Mouse (Mus musculus): Measurements from ENCODE around the gene Gm6793.

Gene Gm6793

GRCm38 (mm10) chr8:112005601-112006000, 9.2 kb downstream of the Gm6793 start:
- TF ChIP-seq GATA4 (IDR thresholded peaks at IDR 0.05; ENCODE audit: insufficient replicate concordance, low read length): no peak

DNA sequence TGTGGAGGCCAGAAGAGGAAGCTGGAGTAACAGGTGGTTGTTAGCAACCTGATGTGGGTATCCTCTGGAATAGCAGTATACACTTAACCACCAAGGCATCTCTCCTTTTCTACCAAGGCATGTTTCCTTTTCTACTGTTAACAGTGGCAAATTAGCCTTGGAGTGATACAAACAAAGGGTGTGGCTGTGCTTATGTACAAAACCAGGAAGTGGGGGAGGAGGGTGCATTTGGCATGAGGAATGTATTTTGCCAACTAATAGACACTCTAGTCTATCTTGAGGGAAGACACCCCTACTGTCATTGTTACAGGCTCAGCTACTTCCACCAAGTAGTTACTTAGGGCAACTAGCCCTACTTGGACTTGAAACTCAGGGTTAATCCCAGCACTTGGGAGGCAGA, 10.1 kb downstream of the Gm6793 start:
- TF ChIP-seq GATA4 (IDR thresholded peaks at IDR 0.05; ENCODE audit: insufficient replicate concordance, low read length): no peak

DNA sequence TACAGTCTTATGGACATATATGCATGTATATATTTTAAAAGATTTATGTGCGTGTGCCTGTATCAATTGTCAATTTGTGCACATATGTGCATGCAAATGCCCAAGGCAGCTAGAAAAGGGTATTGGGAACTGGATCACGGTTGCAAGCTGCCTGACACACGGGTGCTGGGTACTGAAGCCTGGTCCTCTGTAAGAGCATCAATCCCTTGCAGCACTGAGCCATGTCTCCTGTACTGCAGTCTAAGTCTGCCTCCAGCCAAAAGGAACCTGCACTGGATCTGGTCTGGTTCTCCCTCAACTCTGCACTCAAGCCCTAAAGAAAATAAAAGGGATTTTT, 22.2 kb downstream of the Gm6793 start:
- no peak for TF ChIP-seq GATA4 (IDR thresholded peaks at IDR 0.05; ENCODE audit: insufficient replicate concordance, low read length)

DNA sequence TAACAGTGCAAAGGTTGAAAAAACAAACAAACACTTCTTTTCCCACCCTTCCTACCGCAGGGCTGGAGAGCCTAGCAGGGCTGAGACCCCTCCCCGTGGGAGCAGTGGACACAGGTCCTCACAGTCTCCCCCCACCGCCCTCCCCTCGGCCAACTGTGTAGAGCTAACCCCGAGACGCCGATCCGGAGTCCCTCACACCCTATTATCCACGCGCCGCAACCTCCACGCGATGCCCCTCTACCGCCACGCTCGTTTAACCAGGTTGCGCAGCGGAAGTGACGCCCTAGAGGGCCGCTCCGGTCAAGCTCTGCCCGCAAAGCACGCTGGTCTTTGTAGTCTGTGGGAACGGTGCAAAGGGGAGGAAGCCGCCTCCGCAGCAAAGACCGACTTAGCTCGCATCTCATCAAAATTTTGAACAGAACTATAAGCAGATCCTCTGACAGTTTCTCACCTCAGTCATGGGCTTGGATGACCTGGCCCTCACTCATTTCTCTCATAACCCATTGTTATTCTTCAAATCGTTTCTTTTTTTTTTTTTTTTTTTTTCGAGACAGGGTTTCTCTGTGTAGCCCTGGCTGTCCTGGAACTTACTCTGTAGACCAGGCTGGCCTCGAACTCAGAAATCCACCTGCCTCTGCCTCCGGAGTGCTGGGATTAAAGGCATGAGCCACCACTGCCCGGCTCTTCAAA, 22.7 kb downstream of the Gm6793 start, which contains the start of gene Adat1:
TSS of gene Adat1 (minus strand) at position 290 of the 690 bp plus-strand sequence.
- no peak for TF ChIP-seq GATA4 (IDR thresholded peaks at IDR 0.05; ENCODE audit: insufficient replicate concordance, low read length)

DNA sequence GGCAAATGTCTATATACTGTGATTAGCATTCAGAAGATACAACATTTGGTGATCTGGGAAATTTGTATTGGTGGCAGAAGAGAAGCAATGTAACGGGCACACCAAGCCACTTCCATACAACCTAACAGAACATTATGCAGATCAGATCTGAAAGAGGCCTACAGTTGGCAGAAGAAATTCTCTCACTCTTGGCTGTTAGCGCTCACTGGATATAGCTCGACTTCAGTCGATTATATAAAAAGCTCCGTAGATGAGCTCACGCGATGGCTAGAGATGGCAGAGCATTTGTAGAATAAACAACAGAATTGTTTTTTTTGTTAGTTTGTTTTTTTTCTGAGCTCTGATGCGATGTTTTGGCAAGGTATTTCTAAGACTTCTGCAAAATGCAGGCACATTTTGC, 23.6 kb downstream of the Gm6793 start:
- TF ChIP-seq GATA4 (IDR thresholded peaks at IDR 0.05; ENCODE audit: insufficient replicate concordance, low read length): no peak

- no peak for TF ChIP-seq GATA4 (IDR thresholded peaks at IDR 0.05; ENCODE audit: insufficient replicate concordance, low read length)
These were observed 24.9 kb downstream of the Gm6793 start for GRCm38 (mm10) chr8:111989911-111990310.

DNA sequence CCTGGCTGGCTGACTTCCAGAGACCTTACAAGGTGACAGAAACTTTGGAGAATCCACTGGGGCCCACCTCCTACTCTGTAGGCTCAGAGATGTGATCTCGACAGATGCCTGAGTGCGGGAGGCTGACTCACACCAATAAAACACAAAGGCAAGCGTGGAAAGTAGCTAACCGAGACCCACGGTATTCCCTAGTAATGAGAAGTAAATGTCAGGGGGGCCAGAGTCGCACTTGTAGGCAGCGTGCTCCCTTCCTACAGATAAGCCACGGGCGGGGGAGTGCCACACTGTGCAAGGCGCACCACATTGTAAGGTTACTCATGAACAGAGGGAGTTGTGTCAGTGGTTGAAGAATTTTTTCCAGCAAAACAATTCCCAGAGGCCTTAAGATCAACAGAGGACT, 30.3 kb downstream of the Gm6793 start:
- TF ChIP-seq GATA4 (IDR thresholded peaks at IDR 0.05; ENCODE audit: insufficient replicate concordance, low read length): no peak

DNA sequence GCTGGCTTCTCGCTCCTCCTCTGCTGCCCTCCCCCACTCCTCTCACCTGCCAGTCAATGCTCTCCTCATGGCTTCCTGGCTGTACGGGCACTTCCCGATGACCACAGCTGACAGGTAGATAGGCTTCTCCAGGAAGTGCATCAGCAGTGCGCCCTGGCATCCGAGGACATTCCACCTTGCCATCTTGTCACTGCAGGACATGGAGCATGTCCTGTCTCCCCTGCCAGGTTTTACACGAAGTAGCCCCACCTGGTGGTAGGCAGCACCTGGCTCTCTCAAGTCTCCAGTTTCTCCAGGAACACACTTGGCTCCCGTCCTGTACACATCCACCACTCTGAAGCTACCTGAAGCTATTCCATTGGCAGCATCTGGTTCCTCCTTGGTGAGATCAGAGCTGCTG, 32.7 kb downstream of the Gm6793 start:
- TF ChIP-seq GATA4 (IDR thresholded peaks at IDR 0.05; ENCODE audit: insufficient replicate concordance, low read length): no peak

DNA sequence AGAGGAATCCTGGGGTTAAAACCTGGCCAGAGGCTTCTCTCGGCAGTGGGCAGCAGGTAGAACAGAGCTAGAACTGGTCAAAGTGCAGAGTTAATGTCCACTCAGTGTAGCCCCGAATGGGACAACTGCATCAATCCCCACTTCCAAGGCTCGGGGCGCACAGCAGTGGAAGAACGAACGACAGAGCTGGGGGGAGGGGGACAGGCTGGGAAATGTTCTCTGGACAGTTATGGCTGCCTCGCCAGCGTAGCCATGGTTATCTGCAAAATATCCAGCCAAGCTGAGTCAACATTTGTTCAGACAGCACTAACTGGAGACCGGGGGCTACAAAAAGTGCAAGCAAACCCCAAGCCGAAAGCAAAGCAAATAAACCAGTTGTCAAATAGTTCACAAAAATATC, 36.7 kb downstream of the Gm6793 start:
- no peak for TF ChIP-seq GATA4 (IDR thresholded peaks at IDR 0.05; ENCODE audit: insufficient replicate concordance, low read length)

GRCm38 (mm10) chr8:111976326-111976725, 38.5 kb downstream of the Gm6793 start:
- TF ChIP-seq GATA4 (IDR thresholded peaks at IDR 0.05; ENCODE audit: insufficient replicate concordance, low read length): no peak

- TF ChIP-seq GATA4 (IDR thresholded peaks at IDR 0.05; ENCODE audit: insufficient replicate concordance, low read length): no peak
These were observed 39.1 kb downstream of the Gm6793 start for GRCm38 (mm10) chr8:111975706-111976105.

DNA sequence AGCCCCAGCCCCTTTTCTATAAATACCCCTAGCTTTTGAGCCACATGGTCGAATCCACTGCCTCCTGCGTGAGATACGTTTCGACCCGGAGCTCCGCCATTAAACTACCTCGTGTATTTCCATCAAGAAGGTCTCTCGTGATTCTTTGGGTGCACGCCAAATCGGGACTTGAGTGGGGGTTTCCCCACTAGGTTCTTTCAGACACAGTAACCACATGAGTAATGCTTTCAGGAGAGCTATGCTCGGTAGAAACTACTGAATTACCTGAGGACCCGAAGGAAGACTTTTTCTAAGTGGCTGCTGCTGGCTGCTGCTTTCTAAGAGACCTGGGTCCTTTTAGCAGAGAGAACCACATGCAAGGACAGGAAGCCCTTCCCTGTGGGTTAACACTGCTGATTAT, 40.7 kb downstream of the Gm6793 start:
- TF ChIP-seq GATA4 (IDR thresholded peaks at IDR 0.05; ENCODE audit: insufficient replicate concordance, low read length): no peak

DNA sequence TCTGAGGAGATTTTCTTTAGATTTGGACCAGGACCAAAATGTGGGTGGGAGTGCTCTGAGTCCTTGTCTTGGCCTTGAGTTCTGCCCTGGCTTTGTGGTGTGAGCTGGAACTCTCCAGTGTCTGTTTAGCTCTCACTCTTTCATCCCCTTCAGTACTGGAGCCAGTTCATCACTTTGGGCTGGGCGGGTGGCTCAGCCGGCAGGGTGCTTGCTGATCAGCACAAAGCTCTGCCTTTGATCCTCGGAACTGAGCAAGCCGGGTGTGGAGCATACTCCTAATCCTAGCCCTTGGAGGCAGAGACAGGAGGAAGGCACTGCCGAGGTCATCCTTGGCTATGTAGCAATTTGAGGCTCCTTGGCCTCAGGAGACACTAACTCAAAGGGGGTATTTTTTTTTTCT, 45.8 kb downstream of the Gm6793 start:
- no peak for TF ChIP-seq GATA4 (IDR thresholded peaks at IDR 0.05; ENCODE audit: insufficient replicate concordance, low read length)

DNA sequence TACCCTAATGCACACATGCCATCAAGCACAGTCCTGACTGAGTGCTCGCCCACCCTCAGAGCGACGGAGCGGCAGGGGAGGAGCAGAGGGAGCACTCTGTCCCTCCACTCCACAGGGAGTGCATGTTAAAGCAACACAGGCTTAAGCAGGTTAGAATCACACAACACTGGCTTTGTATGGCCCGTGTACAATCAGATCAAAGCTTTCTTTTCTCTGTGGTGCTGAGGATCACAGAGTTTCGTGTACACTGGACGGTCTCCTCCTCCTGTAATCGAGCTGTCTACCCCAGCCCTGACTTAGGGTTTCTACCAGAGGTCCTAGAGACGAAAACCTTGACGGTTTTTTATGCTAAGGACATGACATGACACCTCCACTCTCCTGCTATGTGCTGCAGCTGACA, 46.3 kb downstream of the Gm6793 start:
- no peak for TF ChIP-seq GATA4 (IDR thresholded peaks at IDR 0.05; ENCODE audit: insufficient replicate concordance, low read length)

GRCm38 (mm10) chr8:111967246-111967870, 47.5 kb downstream of the Gm6793 start:
- no peak for TF ChIP-seq GATA4 (IDR thresholded peaks at IDR 0.05; ENCODE audit: insufficient replicate concordance, low read length)

DNA sequence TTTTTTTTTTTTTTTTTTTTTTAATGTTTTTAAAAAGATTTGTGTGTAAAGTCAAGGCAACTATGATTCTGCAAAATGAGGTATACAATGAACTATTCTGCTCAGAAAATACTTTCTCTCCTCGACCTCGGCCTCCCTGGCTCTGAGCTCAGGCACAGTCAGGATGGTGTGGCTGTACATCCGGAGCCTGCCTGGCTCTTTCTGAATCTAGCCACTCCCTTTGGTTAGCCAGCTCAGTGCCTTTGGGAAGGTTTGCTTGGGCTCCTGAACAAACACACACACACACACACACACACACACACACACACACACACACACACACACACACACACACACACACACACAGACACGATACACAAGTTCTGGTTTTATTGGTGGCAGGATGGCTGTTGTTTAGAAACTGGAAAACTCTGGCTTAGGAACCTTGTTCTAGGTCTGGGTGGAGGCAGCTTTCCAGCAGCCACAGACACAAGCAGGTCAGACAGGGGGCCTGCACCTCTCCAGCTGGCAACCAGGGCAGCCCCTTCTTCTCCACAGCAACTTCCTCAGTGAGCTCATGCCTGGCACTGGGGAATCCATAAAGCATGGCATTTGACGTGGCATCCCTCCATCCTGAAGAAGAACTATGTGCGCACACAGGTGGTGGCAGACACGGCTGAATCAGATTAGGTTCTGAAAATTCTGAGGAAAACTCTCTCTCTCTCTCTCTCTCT, 49.8 kb downstream of the Gm6793 start:
- no peak for TF ChIP-seq GATA4 (IDR thresholded peaks at IDR 0.05; ENCODE audit: insufficient replicate concordance, low read length)

Data from liver, adult (tissue).